Mouse (Mus musculus): ENCODE measurements around the gene Synpo2l.

- TF ChIP-seq POLR2A (IDR thresholded peaks at IDR 0.05; ENCODE audit: borderline replicate concordance, extremely low read depth, insufficient read depth, insufficient read length, poor library complexity, severe bottlenecking) (no peak), CTCF (IDR thresholded peaks at IDR 0.05; ENCODE audit: borderline replicate concordance, extremely low read depth, insufficient read depth, insufficient read length) (no peak)
These were observed 41.7 kb downstream of the Synpo2l start for GRCm38 (mm10) chr14:20626447-20626846.

All from brain, embryonic 14.5 days (tissue).